Mouse (Mus musculus) C2C12 (cell line): ENCODE measurements around the gene Mbd6. TPM values are rescaled to one million over a fixed set of nuclear protein-coding genes. Genes with fewer than 3 reads are reported as not detected.

Source experiments
- H3K27me3 ChIP-seq: one replicate; pipeline ENCODE4 v1.6.1; 2011; ENCODE audit not compliant: control insufficient read depth, insufficient read depth, insufficient read length
- H3K36me3 ChIP-seq: one replicate; pipeline ENCODE4 v1.6.1; 2011; ENCODE audit not compliant: control insufficient read depth, insufficient read depth
- H3K4me3 ChIP-seq: one replicate; pipeline ENCODE4 v1.5.1; 2011; ENCODE audit warnings: mild to moderate bottlenecking, control low read depth; ENCODE audit not compliant: poor library complexity, insufficient read depth, severe bottlenecking
- H3K79me2 ChIP-seq: one replicate; pipeline ENCODE4 v1.6.1; 2011; ENCODE audit not compliant: control insufficient read depth, insufficient read depth
- H3K79me3 ChIP-seq: one replicate; pipeline ENCODE4 v1.6.1; 2011; ENCODE audit warnings: low read depth, control low read depth
- H3ac ChIP-seq: one replicate; pipeline ENCODE3; 2011; ENCODE audit warnings: low read depth; ENCODE audit not compliant: control insufficient read depth, insufficient read length
- CEBPB ChIP-seq: IDR thresholded peaks from one replicate; pipeline ENCODE4 v1.6.1; 2011; ENCODE audit warnings: low read depth, mild to moderate bottlenecking, control low read depth, moderate library complexity
- CTCF ChIP-seq: IDR thresholded peaks from one replicate; pipeline ENCODE4 v1.5.1; 2011; ENCODE audit not compliant: control insufficient read depth, insufficient read depth, insufficient read length
- FOSL1 ChIP-seq: IDR thresholded peaks from one replicate; pipeline ENCODE4 v1.8.0; 2011; ENCODE audit warnings: mild to moderate bottlenecking, low read length; ENCODE audit not compliant: poor library complexity, insufficient read depth, severe bottlenecking
- MAX ChIP-seq: IDR thresholded peaks from one replicate; pipeline ENCODE4 v1.6.1; 2011; ENCODE audit warnings: mild to moderate bottlenecking, control low read depth
- MYOD1 ChIP-seq: IDR thresholded peaks from one replicate; pipeline ENCODE4 v1.6.1; 2011; ENCODE audit warnings: low read depth; ENCODE audit not compliant: control insufficient read depth, insufficient read length
- MYOG ChIP-seq: IDR thresholded peaks from one replicate; pipeline ENCODE4 v1.6.1; 2011; ENCODE audit not compliant: control insufficient read depth, insufficient read length; ENCODE audit errors: extremely low read depth
- USF1 ChIP-seq: IDR thresholded peaks from one replicate; pipeline ENCODE4 v1.6.1; 2011; ENCODE audit warnings: low read depth, mild to moderate bottlenecking, control low read depth, moderate library complexity
- polyA plus RNA-seq: library from polyadenylated mRNA; unstranded; fragments of >200 nt; fragmentation: generic; extraction: Trizol; gene quantifications from one replicate; pipeline ENCODE4 v1.2.1, GENCODE M21; 2012; ENCODE audit warnings: missing spikeins

The Mbd6 gene
- polyA plus RNA-seq, 1 experiment = 15.2 TPM

DNA sequence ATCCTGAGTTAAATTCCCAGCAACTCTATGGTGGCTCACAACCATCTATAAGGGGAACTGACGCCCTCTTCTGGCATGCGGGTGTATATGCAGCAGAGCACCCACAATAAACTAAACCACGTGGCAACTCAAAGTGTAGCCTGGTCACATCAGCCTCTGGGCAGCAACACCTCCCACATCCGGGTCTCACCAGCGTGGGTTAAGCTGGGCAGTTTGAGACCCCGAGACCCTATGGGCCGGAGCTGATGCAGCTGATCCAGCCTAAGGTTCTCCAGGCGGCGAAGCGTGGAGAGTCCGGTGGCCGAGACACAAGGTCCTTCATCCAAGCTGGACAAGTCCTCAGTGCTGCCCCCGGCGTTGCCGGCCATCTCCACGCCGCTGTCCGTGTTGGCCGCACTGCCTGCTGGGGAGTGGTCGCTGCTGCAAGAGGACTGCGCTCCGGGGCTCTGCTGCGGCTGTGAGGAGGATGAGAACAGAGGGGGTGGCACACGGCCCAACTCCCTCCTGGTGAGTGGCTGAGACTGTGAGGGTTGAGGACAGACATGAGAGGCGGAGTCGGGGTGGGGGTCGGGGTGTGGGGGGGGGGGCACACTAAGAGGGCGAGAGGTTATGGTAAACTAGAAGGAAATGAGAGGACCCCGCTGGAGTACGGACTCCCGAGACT is 43.5 kb upstream of the Mbd6 start:
- Histone ChIP-seq H3K4me3 (no peak overlapping the region), H3K36me3 (no peaks in the 10 kb centered on the region)

DNA sequence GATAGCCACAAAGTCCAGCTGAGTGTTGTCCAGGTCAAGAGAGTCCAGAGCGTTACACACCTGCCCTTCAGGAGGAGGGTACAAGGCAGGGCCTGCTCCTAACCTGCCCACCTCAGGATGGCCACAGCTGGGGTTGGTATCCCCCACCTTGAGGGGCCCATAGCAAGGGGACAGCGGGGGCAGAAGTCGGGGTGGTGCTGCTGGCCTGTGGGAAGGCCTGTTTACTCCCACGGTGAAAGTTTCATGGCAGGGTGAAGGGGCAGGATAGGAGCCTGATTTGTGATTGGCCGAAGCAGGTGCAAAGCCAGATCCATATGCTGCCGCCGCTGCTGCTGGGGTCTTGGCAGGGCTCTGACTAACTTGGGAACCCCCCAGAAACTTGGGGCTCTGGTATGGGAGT is 41.4 kb upstream of the Mbd6 start:
- Histone ChIP-seq H3ac (no peak overlapping the region), H3K79me2 (no peaks in the 10 kb centered on the region), H3K79me3 (no peaks in the 10 kb centered on the region), H3K4me3 (no peak overlapping the region), H3K36me3 (no peaks in the 10 kb centered on the region), H3K27me3 (peaks cover 36% of the 10 kb centered on the region)
- no peak for TF ChIP-seq MAX

More for the DNA sequence above, 43.5 kb upstream of the Mbd6 start:
- Histone ChIP-seq H3K27me3 (peaks cover 15% of the 10 kb centered on the region), H3K79me2 (no peaks in the 10 kb centered on the region), H3K79me3 (no peaks in the 10 kb centered on the region), H3ac (no peak overlapping the region)
- TF ChIP-seq MAX = no peak
- TF ChIP-seq MYOG = no peak
- no peak for TF ChIP-seq CEBPB
- TF ChIP-seq MYOD1 = no peak
- no peak for TF ChIP-seq USF1
- no peak for TF ChIP-seq CTCF
- no peak for TF ChIP-seq FOSL1

- TF ChIP-seq MYOG (no peak), MYOD1 (no peak), USF1 (no peak), MAX (no peak), FOSL1 (no peak), CTCF (no peak), CEBPB (no peak)
- peaks cover 45% of the 10 kb centered on the region for H3K27me3 ChIP-seq
These were observed 38.8 kb upstream of the Mbd6 start for GRCm38 (mm10) chr10:127327461-127328145.

DNA sequence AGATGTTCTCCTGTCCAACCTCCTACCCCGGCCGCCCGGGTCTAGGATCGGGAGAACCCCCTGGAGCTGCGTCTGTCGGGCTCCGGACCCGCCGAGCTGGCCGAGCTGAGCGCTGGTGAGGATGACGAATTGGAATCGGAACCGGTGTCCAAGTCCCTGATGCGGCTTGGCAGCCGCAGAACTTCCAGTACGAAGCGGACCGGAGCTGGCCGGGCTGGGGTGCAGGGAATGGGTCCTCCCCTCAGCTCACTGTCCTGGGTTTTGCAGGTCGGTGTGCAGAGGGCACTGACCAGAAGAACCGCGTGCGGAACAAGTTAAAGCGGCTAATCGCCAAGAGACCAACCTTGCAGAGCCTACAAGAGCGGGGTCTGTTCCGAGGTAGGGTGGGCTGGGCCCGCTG is 38.0 kb upstream of the Mbd6 start:
- Histone ChIP-seq H3K27me3 (peaks cover 51% of the 10 kb centered on the region), H3K79me2 (no peaks in the 10 kb centered on the region), H3K4me3 (no peak overlapping the region), H3K79me3 (no peaks in the 10 kb centered on the region), H3K36me3 (no peaks in the 10 kb centered on the region), H3ac (no peak overlapping the region)
- TF ChIP-seq USF1 (no peak), CEBPB (no peak), MYOD1 (no peak), MAX (no peak), MYOG (no peak), CTCF (no peak), FOSL1 (no peak)

More at GRCm38 (mm10) chr10:127327461-127328145, 38.8 kb upstream of the Mbd6 start:
- Histone ChIP-seq H3ac (no peak overlapping the region), H3K79me2 (no peaks in the 10 kb centered on the region), H3K36me3 (no peaks in the 10 kb centered on the region), H3K4me3 (no peak overlapping the region), H3K79me3 (no peaks in the 10 kb centered on the region)

DNA sequence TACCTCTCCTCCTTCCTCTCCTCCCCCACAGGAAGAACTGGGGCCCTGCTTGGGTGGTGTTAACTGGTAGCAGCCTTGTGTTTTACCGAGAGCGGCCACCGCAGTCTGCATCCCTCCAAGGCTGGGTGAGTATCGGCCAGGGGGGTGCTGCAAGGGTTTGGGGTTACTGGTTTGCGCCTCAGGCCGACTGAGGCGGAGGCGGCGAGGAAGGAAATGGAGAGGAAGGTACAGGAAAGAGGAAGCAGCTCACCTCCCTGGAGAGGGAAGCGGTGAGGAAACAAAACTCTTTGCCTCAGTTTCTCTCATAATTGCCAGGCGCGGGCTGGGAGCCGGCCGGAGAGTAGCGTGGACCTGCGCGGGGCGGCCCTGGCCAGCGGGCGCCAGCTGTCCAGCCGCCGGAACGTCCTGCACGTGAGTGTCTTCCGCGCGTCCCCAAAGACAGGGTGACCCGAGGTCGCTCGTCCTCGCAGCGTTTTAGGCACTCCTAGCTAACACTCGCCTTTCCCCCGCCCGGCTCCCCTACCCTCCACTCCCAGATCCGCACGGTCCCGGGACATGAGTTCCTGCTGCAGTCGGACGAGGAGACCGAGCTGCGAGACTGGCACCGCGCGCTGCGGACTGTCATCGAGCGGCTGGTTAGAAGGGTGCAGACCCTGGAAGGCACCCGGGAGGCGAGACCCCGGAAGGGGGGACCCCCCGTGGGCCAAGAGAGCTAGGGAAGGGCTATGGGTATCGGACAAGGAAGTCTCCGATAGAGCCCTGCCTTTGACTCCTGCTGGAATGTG is 37.4 kb upstream of the Mbd6 start:
- peaks cover 57% of the 10 kb centered on the region for H3K27me3 ChIP-seq
- no peaks in the 10 kb centered on the region for H3K36me3 ChIP-seq
- H3K4me3 ChIP-seq = no peak overlapping the region
- no peak overlapping the region for H3ac ChIP-seq
- no peaks in the 10 kb centered on the region for H3K79me2 ChIP-seq
- no peak for TF ChIP-seq CEBPB
- no peak for TF ChIP-seq MYOG
- TF ChIP-seq MYOD1 = no peak
- no peak for TF ChIP-seq FOSL1
- TF ChIP-seq MAX = no peak
- no peak for TF ChIP-seq USF1
- no peak for TF ChIP-seq CTCF
- no peaks in the 10 kb centered on the region for H3K79me3 ChIP-seq
